Mouse (Mus musculus) midbrain, embryonic 14.5 days (tissue): ENCODE results near the gene Itgb1bp1. TPM values are rescaled to one million over a fixed set of nuclear protein-coding genes. Genes with fewer than 3 reads are reported as not detected.

Experiments used
- ATAC-seq: fragments of 200-750 bp; cut with Nextera tagmentation; 2 replicates; pipeline ENCODE4 v1.8.0; 2017; ENCODE audit warnings: moderate number of reproducible peaks, moderate library complexity; ENCODE audit not compliant: low FRiP score, low TSS enrichment
- DNase-seq: peaks from one replicate; pipeline ENCODE4 v3.0.0-alpha.2; 2015
- H3K27ac ChIP-seq: fragments of 300-500 bp; sonication (generic); replicated peaks from 2 replicates; pipeline ENCODE4 v1.5.1; 2014; ENCODE audit warnings: mild to moderate bottlenecking, low read depth, low read length, moderate library complexity
- H3K27me3 ChIP-seq: fragments of 300-500 bp; sonication (generic); 2 replicates; pipeline ENCODE4 v1.6.1; 2014; ENCODE audit warnings: low read length, control low read depth, mixed read lengths; ENCODE audit not compliant: control insufficient read depth, insufficient read depth
- H3K36me3 ChIP-seq: fragments of 300-500 bp; sonication (generic); 2 replicates; pipeline ENCODE4 v1.6.1; 2014; ENCODE audit warnings: low read length, control low read depth; ENCODE audit not compliant: control insufficient read depth, insufficient read depth
- H3K4me1 ChIP-seq: fragments of 300-500 bp; sonication (generic); 2 replicates; pipeline ENCODE4 v1.6.1; 2014; ENCODE audit warnings: mild to moderate bottlenecking, antibody characterized with exemption, low read length, control low read depth; ENCODE audit not compliant: control insufficient read depth, insufficient read depth
- H3K4me2 ChIP-seq: fragments of 300-500 bp; sonication (generic); 2 replicates; pipeline ENCODE4 v1.6.1; 2014; ENCODE audit warnings: mild to moderate bottlenecking, low read length, moderate library complexity
- H3K4me3 ChIP-seq: fragments of 300-500 bp; sonication (generic); replicated peaks from 2 replicates; pipeline ENCODE4 v1.5.1; 2014; ENCODE audit warnings: low read depth, low read length
- H3K9ac ChIP-seq: fragments of 300-500 bp; sonication (generic); replicated peaks from 2 replicates; pipeline ENCODE4 v1.6.1; 2014; ENCODE audit warnings: mild to moderate bottlenecking, low read length, moderate library complexity
- H3K9me3 ChIP-seq: fragments of 300-500 bp; sonication (generic); 2 replicates; pipeline ENCODE4 v1.6.1; 2016; ENCODE audit warnings: low read length, control low read depth, mixed read lengths; ENCODE audit not compliant: control insufficient read depth
- WGBS: fragments of 180-500 bp; shearing (Covaris S2); extraction: QIAGEN DNeasy Blood & Tissue Kit; methylation state at CpG from one replicate; pipeline ENCODE4 v1.1.7; 2014; 5-methylcytosine and 5-hydroxymethylcytosine counted together
- polyA plus RNA-seq: library from polyadenylated mRNA; unstranded; fragments of >200 nt; fragmentation: Nextera tagmentation; extraction: Ambion mirVana; gene quantifications from 2 replicates; pipeline ENCODE4 v1.2.1, GENCODE M21; 2014

Gene Itgb1bp1
- polyA plus RNA-seq, 1 experiment from 2014 or later: 42.4 TPM

DNA sequence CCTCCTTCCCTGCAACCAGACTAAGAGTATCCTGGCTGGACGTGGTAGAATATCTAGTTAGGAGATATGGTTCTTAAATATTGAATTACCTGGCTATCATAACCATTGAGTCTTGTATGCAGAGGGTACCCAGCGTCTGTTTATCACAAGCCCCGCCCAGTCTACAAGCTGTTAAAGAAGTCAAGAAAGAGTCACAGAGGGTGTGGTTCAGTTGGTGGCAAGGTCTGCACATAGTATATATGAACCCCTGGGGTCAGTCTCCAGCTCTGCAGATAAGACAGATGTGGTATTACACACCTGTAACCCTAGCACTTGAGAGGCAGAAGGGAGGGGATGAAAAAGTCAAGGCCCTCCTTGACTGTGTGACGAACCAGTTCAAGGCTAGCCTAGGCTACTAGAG, 80.3 kb downstream of the Itgb1bp1 start:
- no peak for DNase-seq
- no peaks in the 10 kb centered on the region for H3K27me3 ChIP-seq
- no peak for ATAC-seq
- no peaks in the 10 kb centered on the region for H3K4me1 ChIP-seq
- H3K9ac ChIP-seq: no peak overlapping the region
- H3K4me2 ChIP-seq: no peak overlapping the region
- WGBS: 91% methylated on average over 4 of the region's 4 CpGs
- H3K4me3 ChIP-seq: no peak overlapping the region
- no peak overlapping the region for H3K27ac ChIP-seq
- H3K36me3 ChIP-seq: peaks cover 59% of the 10 kb centered on the region
- no peaks in the 10 kb centered on the region for H3K9me3 ChIP-seq

DNA sequence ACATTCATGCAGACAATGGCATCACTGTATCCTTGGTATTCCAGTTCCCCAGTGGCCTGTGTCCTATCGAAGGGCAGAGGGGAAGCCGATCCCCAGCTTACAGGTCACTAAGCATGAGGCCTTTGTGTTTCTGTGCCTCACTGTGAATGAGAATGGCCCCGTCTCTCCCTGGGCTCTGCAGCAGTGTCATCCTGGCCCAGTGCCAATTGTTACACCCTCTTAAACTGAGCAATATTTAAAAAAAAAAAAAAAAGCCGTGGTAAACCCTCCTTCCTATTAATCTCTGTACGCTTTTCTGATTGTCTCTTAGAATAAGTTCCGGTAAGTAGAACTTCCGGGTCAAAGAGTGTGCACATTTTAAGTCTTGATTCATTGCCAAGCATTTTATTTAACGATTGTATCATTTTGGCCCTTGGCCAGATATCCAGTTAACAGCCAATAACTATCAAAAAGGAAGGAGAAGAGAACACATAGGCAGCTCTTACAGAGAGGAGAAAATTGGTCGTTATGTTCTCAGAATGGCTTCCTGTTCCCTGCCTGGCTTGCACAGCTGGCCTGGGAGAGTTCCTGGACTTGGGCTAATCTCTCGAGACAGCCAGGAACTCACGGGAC, 81.3 kb downstream of the Itgb1bp1 start:
- Histone ChIP-seq H3K4me1 (no peaks in the 10 kb centered on the region), H3K27ac (no peak overlapping the region), H3K4me2 (no peak overlapping the region), H3K9ac (no peak overlapping the region), H3K36me3 (peaks cover 55% of the 10 kb centered on the region), H3K9me3 (no peaks in the 10 kb centered on the region), H3K4me3 (no peak overlapping the region), H3K27me3 (no peaks in the 10 kb centered on the region)
- ATAC-seq (peak; percentile 57; the same call in 1 of the 2 replicates), DNase-seq (peak; percentile 67)
- WGBS: 31% methylated on average over 11 of the region's 11 CpGs

DNA sequence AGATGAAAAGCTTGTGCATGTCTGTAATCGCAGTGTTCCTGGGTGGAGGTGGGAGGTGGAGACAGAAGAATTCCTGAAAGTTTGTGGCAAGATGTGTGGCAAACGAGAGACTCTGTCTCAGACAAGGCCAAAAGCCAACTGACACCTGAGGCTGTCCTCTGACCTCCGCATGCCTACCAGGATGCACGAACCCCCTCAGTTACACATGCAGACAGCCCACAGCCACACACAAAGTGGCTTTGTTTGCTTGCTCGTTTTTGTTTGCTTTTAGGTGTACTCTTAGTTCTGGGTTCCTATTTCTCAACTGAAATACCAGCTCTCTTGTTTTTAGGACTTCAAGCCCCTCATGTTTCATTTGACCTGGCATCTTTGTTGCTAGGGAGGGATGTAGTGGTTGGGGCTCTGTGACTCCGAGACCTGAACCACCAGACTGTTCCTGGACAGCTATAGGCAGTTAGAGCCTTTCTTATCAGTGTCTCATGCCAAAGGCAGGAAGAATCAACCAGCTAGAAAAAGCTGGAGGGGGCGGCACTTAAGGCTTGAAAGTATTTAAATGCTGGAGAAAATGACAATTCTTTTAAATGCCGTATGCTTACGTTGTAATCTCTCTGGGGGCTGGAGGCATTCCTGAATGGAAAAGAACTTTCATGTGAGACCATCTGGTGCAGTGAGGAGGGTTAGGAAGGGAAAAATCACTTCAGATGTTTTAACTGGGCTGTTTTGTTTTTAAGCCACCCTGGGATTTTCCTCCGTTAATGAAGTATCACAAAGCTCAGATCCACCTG, 84.4 kb downstream of the Itgb1bp1 start:
- ATAC-seq (no peak), DNase-seq (no peak)
- Histone ChIP-seq H3K4me3 (no peak overlapping the region), H3K36me3 (peaks cover 40% of the 10 kb centered on the region), H3K27ac (no peak overlapping the region), H3K4me1 (no peaks in the 10 kb centered on the region), H3K27me3 (no peaks in the 10 kb centered on the region), H3K9me3 (no peaks in the 10 kb centered on the region), H3K9ac (no peak overlapping the region), H3K4me2 (no peak overlapping the region)
- 84% methylated on average over 10 of the region's 10 CpGs for WGBS

DNA sequence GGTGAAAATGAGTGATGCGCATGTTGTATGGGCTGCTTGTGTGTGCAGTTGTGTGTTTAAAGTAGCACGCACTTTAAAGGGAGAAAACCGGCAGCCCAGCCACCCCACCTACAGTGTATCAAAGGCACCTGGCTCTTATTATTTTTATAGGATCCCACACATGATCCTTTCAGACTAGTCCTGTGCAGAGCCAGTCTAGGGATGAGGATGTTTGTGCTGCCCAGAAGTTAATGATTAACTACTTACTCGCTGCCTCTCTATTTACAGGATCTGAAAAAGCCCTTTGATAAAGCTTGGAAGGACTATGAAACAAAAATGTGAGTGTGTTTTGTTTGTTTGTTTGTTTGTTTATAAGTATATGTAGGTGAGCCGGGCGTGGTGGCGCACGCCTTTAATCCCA, 85.5 kb downstream of the Itgb1bp1 start:
- Histone ChIP-seq H3K27ac (no peak overlapping the region), H3K4me2 (no peak overlapping the region), H3K4me3 (no peak overlapping the region), H3K4me1 (no peaks in the 10 kb centered on the region), H3K9ac (no peak overlapping the region), H3K9me3 (no peaks in the 10 kb centered on the region), H3K27me3 (no peaks in the 10 kb centered on the region), H3K36me3 (peaks cover 30% of the 10 kb centered on the region)
- WGBS: 96% methylated on average over 8 of the region's 8 CpGs
- ATAC-seq (no peak), DNase-seq (no peak)

DNA sequence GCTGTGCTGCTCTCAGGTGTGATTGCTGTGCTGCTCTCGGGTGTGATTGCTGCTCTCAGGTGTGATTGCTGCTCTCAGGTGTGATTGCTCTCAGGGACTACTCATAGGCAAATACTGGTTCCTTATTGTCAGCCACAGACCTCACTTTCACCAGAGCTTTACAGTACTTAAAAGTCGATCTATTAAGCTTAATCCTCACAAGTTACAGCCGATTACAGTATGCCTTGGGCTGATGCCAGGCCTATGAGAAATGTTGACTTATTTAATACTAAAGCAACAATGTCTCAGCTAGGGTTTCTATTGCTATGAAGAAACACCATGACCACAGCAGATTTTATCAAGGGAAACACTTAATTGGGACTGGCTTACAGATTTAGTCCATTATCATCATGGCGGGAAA, 89.7 kb downstream of the Itgb1bp1 start:
- Histone ChIP-seq H3K9ac (no peak overlapping the region), H3K27me3 (no peaks in the 10 kb centered on the region), H3K4me3 (no peak overlapping the region), H3K9me3 (no peaks in the 10 kb centered on the region), H3K4me1 (no peaks in the 10 kb centered on the region), H3K27ac (no peak overlapping the region), H3K4me2 (no peak overlapping the region), H3K36me3 (peaks cover 7% of the 10 kb centered on the region; the same call in 1 of the 2 replicates)
- WGBS: 91% methylated on average over 4 of the region's 4 CpGs
- ATAC-seq (no peak), DNase-seq (no peak)

DNA sequence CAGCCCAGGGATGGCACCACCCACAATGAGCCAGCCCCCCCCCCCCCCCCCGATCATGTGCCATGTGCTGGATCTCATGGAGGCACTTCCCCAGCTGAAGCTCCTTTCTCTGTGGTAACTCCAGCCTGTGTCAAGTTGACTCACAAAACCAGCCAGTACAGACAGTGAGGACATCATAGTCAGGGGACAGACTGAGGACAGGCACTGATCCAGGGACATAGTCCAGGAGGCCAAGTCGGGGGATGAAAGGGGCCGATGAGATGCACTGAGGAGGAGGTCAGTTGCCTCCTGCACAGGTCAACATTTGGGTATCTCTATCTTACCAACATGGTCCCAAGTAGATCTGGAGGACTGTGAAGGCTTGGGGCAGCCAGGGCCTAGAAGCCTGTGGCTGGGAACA, 90.6 kb downstream of the Itgb1bp1 start:
- H3K9me3 ChIP-seq: no peaks in the 10 kb centered on the region
- H3K27ac ChIP-seq: no peak overlapping the region
- H3K4me1 ChIP-seq: no peaks in the 10 kb centered on the region
- no peak for DNase-seq
- H3K36me3 ChIP-seq: 0 out of 2 replicates have a peak, but pooled peaks cover 3% of the 10 kb centered on the region
- no peak overlapping the region for H3K4me2 ChIP-seq
- H3K4me3 ChIP-seq: no peak overlapping the region
- ATAC-seq: no peak
- WGBS: 83% methylated on average over 3 of the region's 3 CpGs
- H3K27me3 ChIP-seq: no peaks in the 10 kb centered on the region
- no peak overlapping the region for H3K9ac ChIP-seq

DNA sequence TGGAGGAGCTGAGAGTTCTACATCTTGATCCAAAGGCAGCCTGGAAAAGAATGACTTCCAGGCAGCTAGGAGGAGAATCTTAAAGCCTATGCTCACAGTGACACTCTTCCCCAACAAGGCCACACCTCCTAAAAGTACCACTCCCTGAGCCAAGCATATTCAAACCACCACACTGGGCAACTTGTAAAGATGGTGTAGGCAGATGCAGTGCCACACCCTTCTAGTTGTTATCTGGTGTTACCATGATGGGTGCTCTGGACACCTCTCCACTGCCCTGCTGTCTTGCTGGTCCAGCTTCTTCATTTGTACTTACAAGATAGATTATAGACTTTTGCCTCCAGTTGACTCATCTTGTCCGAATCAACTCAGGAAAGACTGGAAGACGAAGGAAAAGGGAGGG, 94.5 kb downstream of the Itgb1bp1 start:
- 94% methylated on average over 2 of the region's 2 CpGs for WGBS
- H3K9me3 ChIP-seq: no peaks in the 10 kb centered on the region
- DNase-seq (no peak), ATAC-seq (no peak)
- H3K27me3 ChIP-seq: no peaks in the 10 kb centered on the region
- H3K4me3 ChIP-seq: no peak overlapping the region
- H3K36me3 ChIP-seq: no peaks in the 10 kb centered on the region; the same call in 1 of the 2 replicates
- no peaks in the 10 kb centered on the region for H3K4me1 ChIP-seq
- no peak overlapping the region for H3K9ac ChIP-seq
- no peak overlapping the region for H3K4me2 ChIP-seq
- no peak overlapping the region for H3K27ac ChIP-seq
